Mouse (Mus musculus): ENCODE measurements at regions not wholly inside any gene's neighbourhood (a gene's known extent, or its start where the extent isn't known, plus 50 kb on each side); places are given as distances from the start of the nearest gene placed in this dataset.

DNA sequence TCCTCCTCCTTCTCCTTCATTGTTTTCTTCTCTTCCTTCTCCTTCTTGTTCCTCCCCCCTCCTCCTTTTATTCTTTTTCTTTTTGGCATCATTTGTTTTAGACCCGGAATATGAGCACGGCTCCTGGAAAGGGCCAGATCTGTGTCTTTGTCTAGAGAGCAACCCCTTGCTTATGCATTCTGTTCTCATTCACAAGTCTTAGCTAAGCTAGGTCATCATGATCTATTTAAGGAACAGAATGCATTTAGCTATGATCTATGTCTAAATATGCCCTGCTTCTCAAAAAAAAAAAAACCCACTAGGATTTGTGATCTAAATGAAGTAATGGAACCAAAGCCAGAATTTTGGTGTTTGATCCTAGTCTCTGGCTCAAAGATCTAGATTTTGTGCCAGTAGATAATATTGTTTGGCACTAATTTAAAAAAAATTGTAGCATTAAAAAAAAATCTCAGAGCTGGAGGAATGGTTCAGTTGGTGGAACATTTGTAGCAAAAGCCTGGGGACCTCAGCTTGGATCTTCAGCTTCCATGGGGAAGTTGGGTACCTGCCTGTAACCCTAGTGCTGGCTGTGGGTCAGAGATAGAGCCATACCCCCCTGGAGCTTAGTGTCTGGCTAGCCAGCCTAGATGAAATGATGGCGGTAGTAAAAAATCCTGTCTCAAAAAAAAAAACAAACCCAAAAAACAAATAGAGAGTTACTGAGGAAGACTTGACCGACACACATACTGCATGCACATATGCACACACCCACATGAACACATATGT lies 100.5 kb upstream of the Got2 start:
- Histone ChIP-seq H3K9me3 (ENCODE audit: control insufficient read depth, low read length) (no peaks in the 10 kb centered on the region), H3K4me2 (no peak overlapping the region), H3K4me1 (ENCODE audit: control insufficient read depth, insufficient read depth, low read length) (0 out of 2 replicates have a peak, but pooled peaks cover 2% of the 10 kb centered on the region), H3K9ac (ENCODE audit: low read length) (no peak overlapping the region), H3K27ac (ENCODE audit: low read depth, low read length) (no peak overlapping the region), H3K36me3 (ENCODE audit: control insufficient read depth, insufficient read depth, low read length) (no peaks in the 10 kb centered on the region), H3K4me3 (ENCODE audit: low read depth, low read length) (no peak overlapping the region), H3K27me3 (ENCODE audit: control insufficient read depth, insufficient read depth, low read length) (no peaks in the 10 kb centered on the region; the same call in 1 of the 2 replicates)
- ATAC-seq (ENCODE audit: low FRiP score) = no peak
- 88% methylated on average over 4 of the region's 4 CpGs for WGBS
- DNase-seq (ENCODE audit: low spot score, missing footprints) = no peak

DNA sequence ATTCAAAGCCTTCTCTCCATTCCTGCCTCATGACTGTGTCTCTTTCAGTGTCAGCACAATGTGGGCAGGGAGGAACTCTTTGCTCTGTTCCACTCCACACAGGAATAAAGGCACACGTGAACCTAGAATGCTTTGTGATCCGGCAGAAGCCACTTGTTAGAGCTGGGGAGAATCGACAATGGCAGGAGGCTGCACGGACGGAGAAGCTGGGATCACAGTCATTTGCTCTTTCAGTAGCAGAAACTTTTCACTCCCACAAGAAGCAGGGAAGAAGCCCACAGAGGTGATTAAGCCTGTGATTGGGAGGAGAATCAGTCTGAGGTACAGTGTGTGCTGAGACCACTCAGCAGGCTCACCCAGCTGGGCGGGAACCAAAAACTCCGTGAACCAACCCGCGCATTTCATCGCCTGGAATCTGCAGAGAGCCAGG lies 98.7 kb upstream of the Got2 start:
- 14% methylated on average over 10 of the region's 10 CpGs for WGBS
- DNase-seq (ENCODE audit: low spot score, missing footprints) (peak; percentile 93), ATAC-seq (ENCODE audit: low FRiP score) (peak; percentile 72)
- Histone ChIP-seq H3K9me3 (ENCODE audit: control insufficient read depth, low read length) (no peaks in the 10 kb centered on the region), H3K27me3 (ENCODE audit: control insufficient read depth, insufficient read depth, low read length) (no peaks in the 10 kb centered on the region; the same call in 1 of the 2 replicates), H3K4me2 (peak overlapping the region; percentile 50), H3K27ac (ENCODE audit: low read depth, low read length) (no peak overlapping the region), H3K36me3 (ENCODE audit: control insufficient read depth, insufficient read depth, low read length) (no peaks in the 10 kb centered on the region), H3K4me3 (ENCODE audit: low read depth, low read length) (peak overlapping the region; percentile 25), H3K4me1 (ENCODE audit: control insufficient read depth, insufficient read depth, low read length) (0 out of 2 replicates have a peak, but pooled peaks cover 2% of the 10 kb centered on the region), H3K9ac (ENCODE audit: low read length) (peak overlapping the region; percentile 35; the same call in 1 of the 2 replicates)

DNA sequence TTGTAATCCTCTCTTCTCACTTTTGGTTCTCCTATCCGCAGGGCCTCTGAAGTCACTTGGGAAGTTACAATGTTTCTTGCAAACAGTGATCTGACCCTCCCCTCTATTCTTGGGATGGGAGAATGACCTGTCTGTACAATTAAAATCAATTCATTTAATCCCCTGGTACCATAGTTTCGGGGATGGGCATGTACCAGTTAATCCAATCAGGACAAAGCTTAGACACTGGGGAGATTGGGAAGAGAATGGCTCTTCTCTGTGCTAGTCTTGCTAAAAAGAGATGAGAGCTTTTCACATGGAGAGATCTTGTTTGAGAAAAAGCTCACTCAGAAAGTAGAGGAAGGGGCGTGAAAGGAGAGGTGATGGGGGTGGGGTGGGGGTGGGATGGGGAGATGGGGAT lies 98.1 kb upstream of the Got2 start:
- ATAC-seq (ENCODE audit: low FRiP score) = peak; percentile 59; the same call in 1 of the 2 replicates
- Histone ChIP-seq H3K9me3 (ENCODE audit: control insufficient read depth, low read length) (no peaks in the 10 kb centered on the region), H3K27me3 (ENCODE audit: control insufficient read depth, insufficient read depth, low read length) (no peaks in the 10 kb centered on the region; the same call in 1 of the 2 replicates), H3K4me2 (peak overlapping the region; percentile 50), H3K36me3 (ENCODE audit: control insufficient read depth, insufficient read depth, low read length) (no peaks in the 10 kb centered on the region), H3K4me1 (ENCODE audit: control insufficient read depth, insufficient read depth, low read length) (0 out of 2 replicates have a peak, but pooled peaks cover 2% of the 10 kb centered on the region), H3K4me3 (ENCODE audit: low read depth, low read length) (no peak overlapping the region), H3K9ac (ENCODE audit: low read length) (no peak overlapping the region), H3K27ac (ENCODE audit: low read depth, low read length) (no peak overlapping the region)
- 28% methylated on average over 3 of the region's 3 CpGs for whole genome bisulfite sequencing
- DNase-seq (ENCODE audit: low spot score, missing footprints) = no peak

DNA sequence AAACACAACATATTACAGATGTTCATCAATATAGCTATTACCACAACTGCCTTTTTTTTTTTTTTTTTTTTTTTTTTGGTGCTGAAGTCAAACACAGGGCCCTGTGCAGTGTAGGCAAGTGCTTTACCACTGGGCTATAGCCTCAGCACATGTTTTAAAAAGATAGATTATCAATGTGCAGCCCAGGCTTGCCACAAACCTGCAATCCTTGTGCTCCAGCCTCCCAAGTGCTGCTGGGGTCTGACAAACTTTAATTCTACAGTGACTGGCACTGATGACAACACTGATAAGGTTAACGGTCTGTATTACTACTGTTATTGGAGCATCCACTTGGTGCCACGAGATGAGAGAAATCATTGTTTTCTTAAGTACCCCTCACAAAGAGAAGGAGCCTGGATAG lies 95.3 kb upstream of the Got2 start:
- no peak overlapping the region for H3K9ac ChIP-seq (ENCODE audit: low read length)
- no peaks in the 10 kb centered on the region for H3K36me3 ChIP-seq (ENCODE audit: control insufficient read depth, insufficient read depth, low read length)
- no peak overlapping the region for H3K4me3 ChIP-seq (ENCODE audit: low read depth, low read length)
- 76% methylated on average over 2 of the region's 2 CpGs for WGBS
- H3K9me3 ChIP-seq (ENCODE audit: control insufficient read depth, low read length) = no peaks in the 10 kb centered on the region
- H3K4me2 ChIP-seq = no peak overlapping the region
- H3K27me3 ChIP-seq (ENCODE audit: control insufficient read depth, insufficient read depth, low read length) = no peaks in the 10 kb centered on the region; the same call in 1 of the 2 replicates
- H3K27ac ChIP-seq (ENCODE audit: low read depth, low read length) = no peak overlapping the region
- no peak for DNase-seq (ENCODE audit: low spot score, missing footprints)
- H3K4me1 ChIP-seq (ENCODE audit: control insufficient read depth, insufficient read depth, low read length) = 0 out of 2 replicates have a peak, but pooled peaks cover 2% of the 10 kb centered on the region
- no peak for ATAC-seq (ENCODE audit: low FRiP score)

DNA sequence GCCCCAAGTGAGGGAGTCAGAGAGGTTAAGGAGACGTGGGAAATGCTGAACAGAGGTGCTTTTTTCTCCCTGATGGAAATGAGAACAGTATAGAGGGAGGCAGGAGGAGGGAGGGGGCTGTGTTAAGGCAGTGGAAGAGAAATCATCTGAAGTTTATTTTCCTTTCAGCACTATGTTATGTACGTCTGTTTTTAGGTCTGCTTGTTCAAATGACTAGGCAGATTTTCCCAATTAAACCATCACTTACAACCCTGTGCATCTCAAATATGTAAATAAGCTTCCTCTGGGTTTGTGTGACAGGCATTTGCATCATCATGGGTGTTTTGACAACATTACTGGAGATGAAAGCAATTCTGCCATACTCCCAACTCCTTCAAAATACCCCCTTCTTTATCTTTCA lies 92.1 kb upstream of the Got2 start:
- no peak overlapping the region for H3K9ac ChIP-seq (ENCODE audit: low read length)
- H3K4me2 ChIP-seq = no peak overlapping the region
- H3K9me3 ChIP-seq (ENCODE audit: control insufficient read depth, low read length) = no peaks in the 10 kb centered on the region
- H3K4me3 ChIP-seq (ENCODE audit: low read depth, low read length) = no peak overlapping the region
- no peaks in the 10 kb centered on the region; the same call in 1 of the 2 replicates for H3K27me3 ChIP-seq (ENCODE audit: control insufficient read depth, insufficient read depth, low read length)
- no peaks in the 10 kb centered on the region for H3K36me3 ChIP-seq (ENCODE audit: control insufficient read depth, insufficient read depth, low read length)
- no peak for ATAC-seq (ENCODE audit: low FRiP score)
- 47% methylated on average over 2 of the region's 2 CpGs for WGBS
- no peak overlapping the region for H3K27ac ChIP-seq (ENCODE audit: low read depth, low read length)
- no peak for DNase-seq (ENCODE audit: low spot score, missing footprints)
- H3K4me1 ChIP-seq (ENCODE audit: control insufficient read depth, insufficient read depth, low read length) = no peaks in the 10 kb centered on the region

DNA sequence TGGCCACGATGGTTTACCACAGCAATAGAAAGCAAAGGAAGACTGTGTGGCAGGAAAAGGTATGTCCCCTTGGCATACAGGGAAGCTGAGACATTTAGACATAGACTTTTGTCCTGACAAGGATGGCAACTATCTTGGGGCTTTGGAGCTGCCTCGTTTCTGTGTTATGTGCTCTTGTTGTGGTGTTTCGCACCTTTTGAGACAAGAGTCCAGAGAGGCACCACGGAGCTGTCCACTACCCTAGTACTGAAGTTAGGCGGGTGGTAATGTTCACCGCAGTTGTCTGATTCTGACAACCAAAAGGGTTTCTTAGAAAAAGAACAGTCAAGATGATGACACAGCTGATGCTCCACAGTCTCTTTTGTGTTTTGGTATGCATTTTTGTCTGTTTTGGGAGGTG lies 90.9 kb upstream of the Got2 start:
- H3K9me3 ChIP-seq (ENCODE audit: control insufficient read depth, low read length) = no peaks in the 10 kb centered on the region
- DNase-seq (ENCODE audit: low spot score, missing footprints) (peak; percentile 89), ATAC-seq (ENCODE audit: low FRiP score) (no peak)
- H3K27ac ChIP-seq (ENCODE audit: low read depth, low read length) = no peak overlapping the region
- no peak overlapping the region for H3K9ac ChIP-seq (ENCODE audit: low read length)
- no peaks in the 10 kb centered on the region for H3K27me3 ChIP-seq (ENCODE audit: control insufficient read depth, insufficient read depth, low read length)
- H3K36me3 ChIP-seq (ENCODE audit: control insufficient read depth, insufficient read depth, low read length) = no peaks in the 10 kb centered on the region
- no peak overlapping the region for H3K4me3 ChIP-seq (ENCODE audit: low read depth, low read length)
- WGBS = 61% methylated on average over 6 of the region's 6 CpGs
- H3K4me2 ChIP-seq = no peak overlapping the region
- no peaks in the 10 kb centered on the region for H3K4me1 ChIP-seq (ENCODE audit: control insufficient read depth, insufficient read depth, low read length)

DNA sequence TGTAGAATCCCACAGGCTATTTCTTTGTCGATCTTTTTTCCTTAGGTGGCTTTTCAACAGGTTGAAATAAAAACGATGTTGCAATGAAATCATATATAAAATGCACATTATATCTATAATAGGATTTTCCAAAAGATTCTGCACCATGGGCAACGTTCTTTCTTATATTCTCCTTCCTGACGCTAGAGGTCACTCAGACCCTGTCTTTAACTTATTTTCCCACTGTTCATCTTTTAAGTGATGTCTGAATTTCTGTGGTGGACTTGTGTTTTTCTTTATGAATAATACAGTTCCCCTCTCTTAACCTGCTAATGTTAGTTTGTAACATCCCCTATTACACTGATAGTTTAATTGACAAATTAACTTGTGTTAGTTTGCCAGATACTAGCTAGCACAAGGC lies 86.5 kb upstream of the Got2 start:
- ATAC-seq (ENCODE audit: low FRiP score) (no peak), DNase-seq (ENCODE audit: low spot score, missing footprints) (no peak)
- no peaks in the 10 kb centered on the region for H3K27me3 ChIP-seq (ENCODE audit: control insufficient read depth, insufficient read depth, low read length)
- H3K9ac ChIP-seq (ENCODE audit: low read length) = no peak overlapping the region
- no peak overlapping the region for H3K4me3 ChIP-seq (ENCODE audit: low read depth, low read length)
- H3K36me3 ChIP-seq (ENCODE audit: control insufficient read depth, insufficient read depth, low read length) = no peaks in the 10 kb centered on the region
- H3K27ac ChIP-seq (ENCODE audit: low read depth, low read length) = no peak overlapping the region
- no peaks in the 10 kb centered on the region for H3K9me3 ChIP-seq (ENCODE audit: control insufficient read depth, low read length)
- no peaks in the 10 kb centered on the region for H3K4me1 ChIP-seq (ENCODE audit: control insufficient read depth, insufficient read depth, low read length)
- WGBS = 15% methylated on average over 4 of the region's 4 CpGs
- no peak overlapping the region for H3K4me2 ChIP-seq

DNA sequence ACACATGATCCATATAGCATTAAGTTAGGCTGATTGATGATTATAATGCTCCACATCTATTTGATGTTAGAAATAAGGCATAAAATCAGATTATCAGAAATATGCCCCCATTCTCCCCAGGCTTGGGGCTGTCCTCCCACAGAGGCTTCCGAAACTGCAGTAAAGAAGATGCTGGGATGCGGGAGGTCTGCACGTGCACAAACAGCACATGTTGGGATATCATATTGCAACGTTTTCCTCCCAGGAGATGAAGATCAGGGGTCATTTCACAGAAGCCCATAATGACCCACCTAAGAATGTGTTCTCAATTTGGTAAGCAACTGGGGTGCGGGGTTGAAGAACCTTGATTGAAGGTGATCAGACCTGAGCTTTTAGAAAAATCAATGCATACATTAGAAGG lies 85.9 kb upstream of the Got2 start:
- Histone ChIP-seq H3K4me3 (ENCODE audit: low read depth, low read length) (no peak overlapping the region), H3K4me1 (ENCODE audit: control insufficient read depth, insufficient read depth, low read length) (no peaks in the 10 kb centered on the region), H3K4me2 (no peak overlapping the region), H3K27ac (ENCODE audit: low read depth, low read length) (no peak overlapping the region), H3K36me3 (ENCODE audit: control insufficient read depth, insufficient read depth, low read length) (no peaks in the 10 kb centered on the region), H3K27me3 (ENCODE audit: control insufficient read depth, insufficient read depth, low read length) (no peaks in the 10 kb centered on the region), H3K9me3 (ENCODE audit: control insufficient read depth, low read length) (no peaks in the 10 kb centered on the region), H3K9ac (ENCODE audit: low read length) (no peak overlapping the region)
- 72% methylated on average over 5 of the region's 5 CpGs for WGBS
- ATAC-seq (ENCODE audit: low FRiP score) (no peak), DNase-seq (ENCODE audit: low spot score, missing footprints) (no peak)

DNA sequence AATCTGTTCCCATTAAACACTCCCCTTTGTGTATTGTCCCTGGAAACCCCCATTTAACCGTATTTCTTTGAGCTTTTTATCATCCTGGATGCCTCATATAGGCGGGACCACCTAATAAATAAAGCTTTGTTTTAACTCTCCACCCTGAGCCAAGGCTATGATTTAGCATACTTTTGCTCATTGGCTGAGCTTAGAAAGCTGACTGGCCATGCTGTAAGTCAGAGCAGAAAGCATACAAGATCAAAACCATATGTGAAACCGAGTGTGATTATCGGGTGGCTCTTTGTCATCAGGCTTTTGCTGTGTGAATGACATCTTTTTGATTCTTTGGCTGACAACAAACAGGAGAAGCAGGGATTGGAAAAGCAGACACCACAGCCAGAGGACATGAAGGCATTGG lies 85.2 kb upstream of the Got2 start:
- H3K4me2 ChIP-seq = no peak overlapping the region
- H3K27me3 ChIP-seq (ENCODE audit: control insufficient read depth, insufficient read depth, low read length) = no peaks in the 10 kb centered on the region
- no peaks in the 10 kb centered on the region for H3K9me3 ChIP-seq (ENCODE audit: control insufficient read depth, low read length)
- H3K36me3 ChIP-seq (ENCODE audit: control insufficient read depth, insufficient read depth, low read length) = no peaks in the 10 kb centered on the region
- no peak for ATAC-seq (ENCODE audit: low FRiP score)
- 52% methylated on average over 4 of the region's 4 CpGs for WGBS
- no peak overlapping the region for H3K27ac ChIP-seq (ENCODE audit: low read depth, low read length)
- no peak overlapping the region for H3K4me3 ChIP-seq (ENCODE audit: low read depth, low read length)
- no peak for DNase-seq (ENCODE audit: low spot score, missing footprints)
- H3K4me1 ChIP-seq (ENCODE audit: control insufficient read depth, insufficient read depth, low read length) = no peaks in the 10 kb centered on the region
- no peak overlapping the region for H3K9ac ChIP-seq (ENCODE audit: low read length)

All from midbrain, embryonic 11.5 days (tissue).